Mouse (Mus musculus) embryonic facial prominence, embryonic 15.5 days (tissue): ENCODE measurements around the gene Acaa1a. TPM values are rescaled to one million over a fixed set of nuclear protein-coding genes. Genes with fewer than 3 reads are reported as not detected.
"Not testable (repeated sequence)": the region's sequence is repeated elsewhere in the genome, so short reads cannot be mapped to it uniquely, and the experiment has no call there.

ENCODE experiments used
- ATAC-seq: fragments of 200-750 bp; cut with Nextera tagmentation; 2 replicates; pipeline ENCODE4 v1.8.0; 2017; ENCODE audit warnings: low read depth, moderate TSS enrichment; ENCODE audit not compliant: insufficient number of reproducible peaks, low FRiP score, low TSS enrichment
- H3K27ac ChIP-seq: fragments of 300-500 bp; sonication (generic); replicated peaks from 2 replicates; pipeline ENCODE4 v1.5.1; 2015; ENCODE audit warnings: mild to moderate bottlenecking, inconsistent platforms
- H3K27me3 ChIP-seq: fragments of 300-500 bp; sonication (generic); 2 replicates; pipeline ENCODE4 v1.6.1; 2015; ENCODE audit warnings: inconsistent platforms
- H3K36me3 ChIP-seq: fragments of 300-500 bp; sonication (generic); 2 replicates; pipeline ENCODE4 v1.6.1; 2015; ENCODE audit warnings: mild to moderate bottlenecking, inconsistent platforms
- H3K4me1 ChIP-seq: fragments of 300-500 bp; sonication (generic); 2 replicates; pipeline ENCODE4 v1.6.1; 2015; ENCODE audit warnings: inconsistent platforms
- H3K4me2 ChIP-seq: fragments of 300-500 bp; sonication (generic); replicated peaks from 2 replicates; pipeline ENCODE4 v1.6.1; 2015; ENCODE audit warnings: mild to moderate bottlenecking, inconsistent platforms
- H3K4me3 ChIP-seq: fragments of 300-500 bp; sonication (generic); replicated peaks from 2 replicates; pipeline ENCODE4 v1.5.1; 2015; ENCODE audit warnings: mild to moderate bottlenecking, inconsistent platforms
- H3K9ac ChIP-seq: fragments of 300-500 bp; sonication (generic); 2 replicates; pipeline ENCODE4 v1.6.1; 2015; ENCODE audit warnings: inconsistent platforms
- H3K9me3 ChIP-seq: fragments of 300-500 bp; sonication (generic); replicated peaks from 2 replicates; pipeline ENCODE4 v1.6.1; 2016; ENCODE audit warnings: inconsistent platforms
- WGBS: fragments of 180-500 bp; shearing (Covaris S2); methylation state at CpG from one replicate; pipeline ENCODE4 v1.1.7; 2015; 5-methylcytosine and 5-hydroxymethylcytosine counted together
- polyA plus RNA-seq: library from polyadenylated mRNA; unstranded; fragments of >200 nt; fragmentation: Nextera tagmentation; extraction: Ambion mirVana; gene quantifications from 2 replicates; pipeline ENCODE4 v1.2.1, GENCODE M21; 2015

Acaa1a gene
- polyA plus RNA-seq, 1 experiment from 2014 or later = 117 TPM

DNA sequence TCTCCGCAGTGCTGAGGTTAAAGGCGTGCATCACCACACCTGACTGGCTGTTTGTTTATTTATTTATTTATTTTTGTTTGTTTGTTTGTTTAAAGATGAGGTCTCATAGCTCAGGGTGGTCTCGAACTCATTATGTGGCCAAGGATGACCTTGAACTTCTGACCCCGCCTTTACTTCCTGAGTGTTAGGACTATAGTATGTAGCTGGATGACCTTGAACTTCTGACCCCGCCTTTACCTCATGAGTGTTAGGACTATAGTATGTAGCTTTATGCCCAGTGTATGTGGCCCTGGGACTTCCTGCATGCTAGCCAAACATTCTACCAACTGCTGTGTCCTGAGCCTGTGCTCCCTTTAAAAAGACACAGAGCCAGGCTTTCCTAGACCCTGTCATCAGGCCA, 21.9 kb downstream of the Acaa1a start:
- Histone ChIP-seq H3K27me3 (no peaks in the 10 kb centered on the region), H3K9ac (no peak overlapping the region), H3K4me2 (no peak overlapping the region), H3K36me3 (no peaks in the 10 kb centered on the region), H3K4me1 (peaks cover 10% of the 10 kb centered on the region; the same call in 1 of the 2 replicates), H3K27ac (no peak overlapping the region), H3K4me3 (no peak overlapping the region), H3K9me3 (no peaks in the 10 kb centered on the region)
- WGBS = 89% methylated on average over 5 of the region's 5 CpGs
- ATAC-seq = no peak

DNA sequence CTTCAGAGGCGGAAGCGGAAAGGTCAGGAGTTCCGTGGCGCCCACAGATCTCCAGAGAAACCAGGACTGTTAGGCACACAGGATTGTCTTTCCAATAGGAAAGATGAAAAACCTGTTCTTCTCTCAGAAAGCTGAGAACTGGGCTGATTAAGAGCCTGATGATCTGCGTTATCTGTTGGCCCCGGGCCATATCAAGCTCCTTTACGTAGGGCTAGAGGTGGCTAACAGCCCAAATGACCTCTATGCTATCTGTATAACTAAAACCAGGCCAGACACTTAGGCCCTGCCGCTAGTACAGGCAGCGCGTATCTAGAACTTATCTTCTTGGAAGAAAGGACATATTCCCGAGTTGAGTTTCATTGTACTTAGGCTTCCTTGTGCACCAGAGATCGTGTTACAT, 23.8 kb downstream of the Acaa1a start:
- H3K4me1 ChIP-seq = peaks cover 6% of the 10 kb centered on the region; the same call in 1 of the 2 replicates
- ATAC-seq = no peak; the same call in 1 of the 2 replicates
- H3K27me3 ChIP-seq = no peaks in the 10 kb centered on the region
- H3K9ac ChIP-seq = no peak overlapping the region
- WGBS = 59% methylated on average over 12 of the region's 12 CpGs
- no peaks in the 10 kb centered on the region for H3K9me3 ChIP-seq
- H3K27ac ChIP-seq = no peak overlapping the region
- H3K4me2 ChIP-seq = no peak overlapping the region
- H3K4me3 ChIP-seq = no peak overlapping the region
- H3K36me3 ChIP-seq = no peaks in the 10 kb centered on the region

DNA sequence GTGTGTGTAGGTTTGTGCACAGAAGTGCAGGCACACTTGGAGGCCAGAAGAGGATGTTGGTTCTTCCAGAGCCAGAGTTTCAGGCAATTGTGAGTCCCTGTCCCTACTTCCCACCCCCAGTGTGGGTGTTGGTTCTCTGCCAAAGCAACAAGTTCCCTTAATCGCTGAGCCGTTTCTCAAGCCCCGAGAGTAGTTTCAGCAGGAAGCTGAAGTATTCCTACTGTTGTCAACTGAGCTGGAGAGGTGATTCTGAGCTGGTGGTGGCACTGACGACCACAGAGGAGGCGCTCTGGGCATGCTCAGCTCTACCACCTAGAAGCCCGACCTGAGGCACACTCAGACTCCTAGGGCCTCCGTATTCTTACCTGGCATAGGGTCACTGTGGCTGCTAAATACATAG, 25.8 kb downstream of the Acaa1a start, which contains the start of gene Slc22a14:
Gene Slc22a14 (minus strand): TSS at position 270 of the 400 bp plus-strand sequence.
- WGBS = 62% methylated on average over 7 of the region's 7 CpGs
- no peak for ATAC-seq

DNA sequence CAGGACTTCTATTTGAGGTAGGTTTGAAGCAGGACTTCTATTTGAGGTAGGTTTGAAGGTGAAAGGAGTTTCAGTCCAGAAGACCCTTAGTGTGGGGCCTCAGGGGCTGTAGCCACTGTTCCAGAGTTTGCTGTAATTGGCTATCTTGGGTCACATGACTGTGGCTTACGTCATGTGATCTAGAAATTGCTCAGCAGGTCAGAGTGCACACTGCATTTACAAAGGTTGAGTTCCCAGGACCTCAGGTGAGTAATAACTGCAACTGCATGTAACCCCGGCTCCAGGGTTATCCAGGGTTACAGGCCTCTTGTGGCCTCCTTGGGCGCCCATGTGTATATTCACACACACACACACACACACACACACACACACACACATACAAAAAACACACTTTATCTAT, 28.9 kb downstream of the Acaa1a start:
- Histone ChIP-seq H3K9ac (no peak overlapping the region), H3K4me1 (no peaks in the 10 kb centered on the region), H3K9me3 (no peaks in the 10 kb centered on the region), H3K4me3 (no peak overlapping the region), H3K27ac (no peak overlapping the region), H3K27me3 (no peaks in the 10 kb centered on the region), H3K36me3 (no peaks in the 10 kb centered on the region), H3K4me2 (no peak overlapping the region)
- ATAC-seq = no peak
- WGBS = 91% methylated on average over 3 of the region's 3 CpGs

More for the DNA sequence above, 25.8 kb downstream of the Acaa1a start, which contains the start of gene Slc22a14:
- no peaks in the 10 kb centered on the region for H3K27me3 ChIP-seq
- no peak within 1 kb of the TSS for H3K27ac ChIP-seq
- no peak within 1 kb of the TSS for H3K9ac ChIP-seq
- no peak within 1 kb of the TSS for H3K4me2 ChIP-seq
- no peaks in the 10 kb centered on the region for H3K9me3 ChIP-seq
- H3K36me3 ChIP-seq = no peaks in the 10 kb centered on the region
- H3K4me1 ChIP-seq = peaks cover 3% of the 10 kb centered on the region; the same call in 1 of the 2 replicates
- H3K4me3 ChIP-seq = no peak within 1 kb of the TSS

DNA sequence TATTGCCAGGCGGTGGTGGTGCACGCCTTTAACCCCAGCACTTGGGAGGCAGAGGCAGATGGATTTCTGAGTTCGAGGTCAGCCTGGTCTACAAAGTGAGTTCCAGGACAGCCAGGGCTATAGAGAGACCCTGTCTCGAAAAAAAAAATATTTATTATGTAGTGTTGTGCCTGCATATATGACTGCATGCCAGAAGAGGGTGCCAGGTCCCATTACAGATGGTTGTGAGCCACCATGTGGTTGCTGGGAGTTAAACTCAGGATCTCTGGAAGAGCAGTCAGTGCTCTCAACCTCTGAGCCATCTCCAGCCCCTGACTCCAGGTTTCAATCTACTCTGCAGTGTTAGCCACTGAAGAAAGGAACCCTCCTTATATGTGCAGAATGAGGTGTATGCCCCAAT, 31.3 kb downstream of the Acaa1a start:
- ATAC-seq, H3K9me3 ChIP-seq, H3K9ac ChIP-seq, H3K4me1 ChIP-seq, H3K27ac ChIP-seq, H3K4me2 ChIP-seq, H3K4me3 ChIP-seq, H3K36me3 ChIP-seq, H3K27me3 ChIP-seq: not testable (repeated sequence)
- WGBS = 69% methylated on average over 4 of the region's 4 CpGs

DNA sequence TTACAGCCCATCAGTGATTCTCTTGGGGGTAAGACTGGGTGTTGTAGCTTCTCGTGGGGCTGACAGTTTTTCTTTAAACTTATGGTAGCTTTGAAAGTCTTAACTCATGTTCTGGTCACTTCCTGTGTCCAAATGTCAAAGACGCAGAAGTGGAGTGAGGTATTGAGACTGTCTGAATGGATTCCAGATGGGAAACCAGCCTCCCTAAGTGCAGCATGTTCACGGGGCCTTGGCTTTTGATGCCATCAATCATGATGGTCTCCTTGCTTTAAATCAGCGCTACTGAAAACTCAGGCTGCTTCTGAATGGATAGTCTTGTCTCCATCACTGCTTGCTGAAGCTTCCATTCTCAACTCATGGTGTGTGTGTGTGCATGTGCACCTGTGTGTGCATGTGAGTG, 31.8 kb downstream of the Acaa1a start:
- Histone ChIP-seq H3K4me3 (no peak overlapping the region), H3K9me3 (no peaks in the 10 kb centered on the region), H3K4me2 (no peak overlapping the region), H3K36me3 (no peaks in the 10 kb centered on the region), H3K27me3 (no peaks in the 10 kb centered on the region), H3K4me1 (no peaks in the 10 kb centered on the region), H3K27ac (no peak overlapping the region), H3K9ac (no peak overlapping the region)
- 39% methylated on average over 4 of the region's 4 CpGs for WGBS
- ATAC-seq = no peak

DNA sequence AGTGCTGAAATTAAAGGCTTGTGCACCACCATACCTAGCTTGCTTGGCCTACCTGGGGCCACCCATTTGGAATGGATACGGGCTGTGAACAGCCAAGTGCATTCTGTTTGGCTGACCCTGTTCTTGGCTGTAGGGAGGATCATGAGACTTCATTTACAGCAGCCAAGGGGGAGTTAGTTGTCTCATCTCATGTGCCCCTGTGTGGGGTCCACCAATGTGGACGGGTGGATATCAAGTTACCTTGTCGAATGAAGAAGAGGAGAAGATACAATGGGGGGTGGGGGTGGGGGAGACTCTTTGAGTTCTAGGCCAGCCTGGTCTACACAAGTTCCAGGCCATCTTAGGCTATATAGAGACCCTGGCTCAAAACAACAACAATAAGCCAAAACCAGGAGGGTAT, 35.5 kb downstream of the Acaa1a start:
- no peak for ATAC-seq
- H3K9me3 ChIP-seq = no peaks in the 10 kb centered on the region

DNA sequence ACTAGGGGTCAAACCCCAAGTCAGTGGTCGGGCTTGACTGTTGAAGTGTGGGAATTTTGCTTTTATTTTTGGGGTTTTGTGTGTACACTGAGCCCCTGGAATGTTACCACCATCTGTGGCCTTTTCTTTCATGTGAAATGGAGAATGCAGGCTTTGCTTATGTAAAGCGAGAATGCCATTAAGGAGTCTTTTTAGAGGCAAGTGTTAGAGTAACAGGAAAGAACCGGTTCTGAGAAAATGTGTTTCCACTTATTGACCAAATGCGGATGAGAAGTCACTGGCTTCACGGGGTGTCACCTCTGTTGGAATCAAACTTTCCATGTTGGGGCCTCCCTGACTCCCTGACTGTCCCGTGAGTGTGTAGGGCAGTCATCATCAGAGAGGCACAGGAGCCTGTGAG, 36.1 kb downstream of the Acaa1a start:
- H3K27ac ChIP-seq = no peak overlapping the region
- H3K9ac ChIP-seq = no peak overlapping the region
- WGBS = 31% methylated on average over 6 of the region's 6 CpGs
- ATAC-seq = no peak
- no peaks in the 10 kb centered on the region for H3K9me3 ChIP-seq
- H3K4me3 ChIP-seq = no peak overlapping the region
- H3K36me3 ChIP-seq = no peaks in the 10 kb centered on the region; the same call in 1 of the 2 replicates
- no peaks in the 10 kb centered on the region for H3K27me3 ChIP-seq
- no peaks in the 10 kb centered on the region for H3K4me1 ChIP-seq
- no peak overlapping the region for H3K4me2 ChIP-seq

More for the DNA sequence above, 35.5 kb downstream of the Acaa1a start:
- Histone ChIP-seq H3K4me3 (no peak overlapping the region), H3K4me2 (no peak overlapping the region), H3K9ac (no peak overlapping the region), H3K36me3 (no peaks in the 10 kb centered on the region; the same call in 1 of the 2 replicates), H3K27me3 (no peaks in the 10 kb centered on the region), H3K27ac (no peak overlapping the region), H3K4me1 (no peaks in the 10 kb centered on the region)
- 59% methylated on average over 3 of the region's 3 CpGs for WGBS

DNA sequence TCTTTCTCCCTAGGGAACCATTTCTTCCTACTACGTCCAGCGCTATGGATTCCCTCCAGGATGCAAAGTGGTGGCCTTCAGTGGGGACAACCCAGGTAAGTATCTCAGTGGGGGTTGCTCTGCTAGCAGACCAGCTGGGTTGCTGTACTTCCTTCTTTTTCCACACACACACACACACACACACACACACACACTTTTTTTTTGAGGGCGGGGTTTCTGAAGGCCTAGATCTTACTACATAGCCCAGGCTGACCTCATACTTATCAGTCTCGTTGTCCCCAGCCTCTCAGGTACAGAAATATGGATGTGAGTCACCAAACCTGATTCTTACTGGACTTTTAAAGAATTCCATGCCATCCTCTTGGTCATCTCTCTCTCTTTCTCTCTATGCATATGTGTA, 38.8 kb downstream of the Acaa1a start:
- 87% methylated on average over 4 of the region's 4 CpGs for WGBS
- Histone ChIP-seq H3K4me2 (no peak overlapping the region), H3K36me3 (no peaks in the 10 kb centered on the region; the same call in 1 of the 2 replicates), H3K4me3 (no peak overlapping the region), H3K9me3 (no peaks in the 10 kb centered on the region), H3K27me3 (no peaks in the 10 kb centered on the region), H3K27ac (no peak overlapping the region), H3K4me1 (no peaks in the 10 kb centered on the region), H3K9ac (no peak overlapping the region)
- ATAC-seq = no peak

DNA sequence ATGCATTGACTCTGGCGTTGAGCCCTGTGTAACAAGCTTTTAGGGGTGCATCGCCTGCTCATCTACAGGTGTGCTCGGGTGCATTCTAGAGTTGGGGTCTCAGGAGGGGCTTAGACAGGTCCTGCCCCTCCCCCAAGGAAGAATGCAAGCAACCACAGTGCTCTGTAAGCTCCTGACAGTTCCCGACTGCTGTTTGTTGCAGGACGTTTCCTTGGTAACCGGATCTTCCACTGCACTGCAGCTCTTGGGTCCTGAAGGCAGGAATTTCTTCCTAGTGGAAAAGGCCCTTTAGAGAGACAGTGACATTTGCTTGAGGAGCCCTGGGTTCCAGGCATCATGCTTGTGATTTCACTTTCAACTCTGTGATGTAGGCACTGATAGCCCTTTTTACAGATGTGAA, 43.1 kb downstream of the Acaa1a start:
- Histone ChIP-seq H3K4me1 (no peaks in the 10 kb centered on the region), H3K9ac (no peak overlapping the region), H3K4me3 (no peak overlapping the region), H3K9me3 (no peaks in the 10 kb centered on the region), H3K4me2 (no peak overlapping the region), H3K27ac (no peak overlapping the region), H3K36me3 (peaks cover 4% of the 10 kb centered on the region; the same call in 1 of the 2 replicates), H3K27me3 (no peaks in the 10 kb centered on the region)
- 57% methylated on average over 6 of the region's 6 CpGs for WGBS
- ATAC-seq = no peak

DNA sequence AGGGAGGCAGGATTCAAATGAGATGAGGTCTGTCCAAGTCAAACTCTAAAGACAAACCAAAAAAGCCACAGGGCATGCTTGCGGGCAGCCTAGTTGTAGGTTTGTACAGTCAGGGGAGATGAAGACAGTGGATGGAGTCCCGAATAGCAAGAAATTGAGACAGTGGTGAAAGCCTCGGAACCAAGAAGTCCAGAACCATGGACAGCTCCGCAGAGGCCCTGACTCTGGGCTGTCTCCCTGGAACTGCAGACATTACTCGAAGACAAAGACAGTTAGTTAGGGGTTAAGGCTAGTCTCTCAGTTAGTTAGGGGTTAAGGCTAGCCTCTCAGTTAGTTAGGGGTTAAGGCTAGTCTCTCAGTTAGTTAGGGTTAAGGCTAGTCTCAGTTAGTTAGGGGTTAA, 49.5 kb downstream of the Acaa1a start:
- Histone ChIP-seq H3K27ac (no peak overlapping the region), H3K9ac (no peak overlapping the region), H3K4me3 (no peak overlapping the region), H3K36me3 (peaks cover 4% of the 10 kb centered on the region; the same call in 1 of the 2 replicates), H3K4me2 (no peak overlapping the region), H3K27me3 (no peaks in the 10 kb centered on the region), H3K9me3 (no peaks in the 10 kb centered on the region), H3K4me1 (no peaks in the 10 kb centered on the region)
- ATAC-seq = no peak
- WGBS = 37% methylated on average over 5 of the region's 5 CpGs

DNA sequence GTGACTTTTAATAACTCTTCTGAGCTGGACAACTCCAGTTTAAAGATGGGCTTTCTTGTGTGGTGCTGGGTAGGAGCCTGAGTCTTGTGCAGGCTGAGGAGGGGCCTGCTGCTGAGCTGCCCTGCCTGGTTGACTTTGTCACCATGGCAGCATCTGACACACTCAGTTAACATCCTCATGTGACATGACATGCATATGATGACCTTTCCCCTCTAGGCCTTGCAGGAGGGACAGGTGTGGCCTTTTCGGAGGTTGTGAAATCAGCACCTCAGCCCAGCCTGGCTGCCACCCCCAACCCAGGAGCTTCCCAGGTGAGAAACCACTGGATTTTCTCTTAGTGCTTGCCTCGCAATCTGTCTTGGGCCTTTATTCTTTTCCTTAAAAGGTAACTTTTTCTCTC, 50.7 kb downstream of the Acaa1a start:
- WGBS = 92% methylated on average over 2 of the region's 2 CpGs
- H3K4me3 ChIP-seq = no peak overlapping the region
- H3K9me3 ChIP-seq = no peaks in the 10 kb centered on the region
- H3K27ac ChIP-seq = no peak overlapping the region
- no peak for ATAC-seq
- no peak overlapping the region for H3K9ac ChIP-seq
- H3K4me2 ChIP-seq = no peak overlapping the region
- H3K27me3 ChIP-seq = no peaks in the 10 kb centered on the region
- H3K4me1 ChIP-seq = no peaks in the 10 kb centered on the region
- H3K36me3 ChIP-seq = peaks cover under 1% of the 10 kb centered on the region; the same call in 1 of the 2 replicates
